Mouse (Mus musculus) midbrain, postnatal 0 days (tissue): ENCODE measurements around the gene Tmem129. TPM values are rescaled to one million over a fixed set of nuclear protein-coding genes. Genes with fewer than 3 reads are reported as not detected.
A peak's percentile ranks its signal among the peaks of the same experiment; 100 is the strongest.

ENCODE experiments used
- ATAC-seq: fragments of 200-750 bp; cut with Nextera tagmentation; 2 replicates; pipeline ENCODE4 v1.8.0; 2017; ENCODE audit warnings: moderate number of reproducible peaks, mild to moderate bottlenecking, moderate TSS enrichment, moderate library complexity; ENCODE audit not compliant: low FRiP score
- DNase-seq: peaks from one replicate; pipeline ENCODE4 v3.0.0-alpha.2; 2015; ENCODE audit warnings: low spot score
- H3K27ac ChIP-seq: fragments of 300-500 bp; sonication (generic); 2 replicates; pipeline ENCODE4 v1.5.1; 2014; ENCODE audit warnings: low read depth, mild to moderate bottlenecking, low read length, mixed read lengths
- H3K27me3 ChIP-seq: fragments of 300-500 bp; sonication (generic); 2 replicates; pipeline ENCODE4 v1.6.1; 2014; ENCODE audit warnings: low read length, control low read depth, mixed read lengths; ENCODE audit not compliant: insufficient read depth
- H3K36me3 ChIP-seq: fragments of 300-500 bp; sonication (generic); 2 replicates; pipeline ENCODE4 v1.6.1; 2014; ENCODE audit warnings: low read length, control low read depth, mixed read lengths; ENCODE audit not compliant: insufficient read depth
- H3K4me1 ChIP-seq: fragments of 300-500 bp; sonication (generic); 2 replicates; pipeline ENCODE4 v1.6.1; 2014; ENCODE audit warnings: mild to moderate bottlenecking, control low read depth, antibody characterized with exemption, low read length, mixed read lengths; ENCODE audit not compliant: insufficient read depth
- H3K4me2 ChIP-seq: fragments of 300-500 bp; sonication (generic); 2 replicates; pipeline ENCODE4 v1.6.1; 2014; ENCODE audit warnings: low read depth, mild to moderate bottlenecking, low read length, mixed read lengths; ENCODE audit not compliant: poor library complexity, severe bottlenecking
- H3K4me3 ChIP-seq: fragments of 300-500 bp; sonication (generic); 2 replicates; pipeline ENCODE4 v1.5.1; 2014; ENCODE audit warnings: low read depth, mild to moderate bottlenecking, low read length, moderate library complexity
- H3K9ac ChIP-seq: fragments of 300-500 bp; sonication (generic); replicated peaks from 2 replicates; pipeline ENCODE4 v1.6.1; 2014; ENCODE audit warnings: mild to moderate bottlenecking, low read length, moderate library complexity, mixed read lengths; ENCODE audit not compliant: poor library complexity, severe bottlenecking
- H3K9me3 ChIP-seq: fragments of 300-500 bp; sonication (generic); 2 replicates; pipeline ENCODE4 v1.6.1; 2016; ENCODE audit warnings: low read length, control low read depth
- CTCF ChIP-seq: IDR thresholded peaks from 2 replicates; pipeline ENCODE4 v1.5.1; 2016; ENCODE audit warnings: antibody characterized with exemption, mild to moderate bottlenecking
- WGBS: fragments of 180-500 bp; shearing (Covaris S2); extraction: QIAGEN DNeasy Blood & Tissue Kit; methylation state at CpG from one replicate; pipeline ENCODE4 v1.1.7; 2014; 5-methylcytosine and 5-hydroxymethylcytosine counted together
- polyA plus RNA-seq: library from polyadenylated mRNA; unstranded; fragments of >200 nt; fragmentation: Nextera tagmentation; extraction: Ambion mirVana; gene quantifications from 2 replicates; pipeline ENCODE4 v1.2.1, GENCODE M21; 2015
- total RNA-seq: library from RNA; depleted of rRNA; stranded (reverse); fragments of >200 nt; gene quantifications from 2 replicates; pipeline ENCODE4 v1.2.3, GENCODE M21; 2014

Tmem129 gene
- total and polyA plus RNA-seq, 2 experiments from 2014 or later = 17.3 to 26.0 TPM

GRCm38 (mm10) chr5:33674439-33674838 lies 16.2 kb upstream of the Tmem129 start:
- Histone ChIP-seq H3K27me3 (no peaks in the 10 kb centered on the region), H3K27ac (no peak overlapping the region), H3K4me3 (no peak overlapping the region), H3K9me3 (no peaks in the 10 kb centered on the region), H3K9ac (no peak overlapping the region), H3K4me2 (no peak overlapping the region), H3K36me3 (no peaks in the 10 kb centered on the region; the same call in 1 of the 2 replicates), H3K4me1 (no peaks in the 10 kb centered on the region)
- 59% methylated on average over 3 of the region's 3 CpGs for WGBS
- DNase-seq (peak; percentile 83), ATAC-seq (peak; percentile 87)
- no peak for TF ChIP-seq CTCF

DNA sequence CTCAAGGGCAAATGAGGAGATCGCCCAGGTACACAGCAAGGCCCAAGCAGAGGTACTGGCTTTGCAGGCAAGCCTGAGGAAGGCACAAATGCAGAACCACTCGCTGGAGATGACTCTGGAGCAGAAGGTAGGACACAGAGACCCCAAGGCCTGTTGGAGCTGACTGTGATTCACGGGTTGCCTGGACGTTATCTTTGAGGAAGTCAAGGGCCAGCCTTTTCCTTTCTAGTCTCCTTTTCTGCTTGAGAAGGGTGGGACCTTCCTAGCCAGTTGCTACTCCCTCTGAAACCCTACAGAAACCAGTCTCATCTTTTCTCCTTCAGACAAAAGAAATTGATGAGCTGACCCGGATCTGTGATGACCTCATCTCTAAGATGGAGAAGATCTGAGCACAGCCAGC lies 13.4 kb upstream of the Tmem129 start:
- no peaks in the 10 kb centered on the region for H3K27me3 ChIP-seq
- no peak for ATAC-seq
- no peak for TF ChIP-seq CTCF
- peaks cover 3% of the 10 kb centered on the region for H3K36me3 ChIP-seq
- H3K27ac ChIP-seq = no peak overlapping the region
- DNase-seq = no peak
- H3K4me1 ChIP-seq = no peaks in the 10 kb centered on the region
- no peak overlapping the region for H3K4me3 ChIP-seq
- H3K9ac ChIP-seq = no peak overlapping the region
- no peaks in the 10 kb centered on the region for H3K9me3 ChIP-seq
- no peak overlapping the region for H3K4me2 ChIP-seq
- 86% methylated on average over 5 of the region's 5 CpGs for WGBS

- no peak overlapping the region for H3K4me2 ChIP-seq
- H3K9me3 ChIP-seq = no peaks in the 10 kb centered on the region
- ATAC-seq = no peak
- H3K4me3 ChIP-seq = no peak overlapping the region
- peak; percentile 65 for TF ChIP-seq CTCF
- peak; percentile 62 for DNase-seq
- no peak overlapping the region for H3K27ac ChIP-seq
- H3K9ac ChIP-seq = no peak overlapping the region
- peaks cover 3% of the 10 kb centered on the region for H3K36me3 ChIP-seq
- no peaks in the 10 kb centered on the region for H3K4me1 ChIP-seq
- no peaks in the 10 kb centered on the region for H3K27me3 ChIP-seq
Measured at GRCm38 (mm10) chr5:33668223-33668622, 10.0 kb upstream of the Tmem129 start.

DNA sequence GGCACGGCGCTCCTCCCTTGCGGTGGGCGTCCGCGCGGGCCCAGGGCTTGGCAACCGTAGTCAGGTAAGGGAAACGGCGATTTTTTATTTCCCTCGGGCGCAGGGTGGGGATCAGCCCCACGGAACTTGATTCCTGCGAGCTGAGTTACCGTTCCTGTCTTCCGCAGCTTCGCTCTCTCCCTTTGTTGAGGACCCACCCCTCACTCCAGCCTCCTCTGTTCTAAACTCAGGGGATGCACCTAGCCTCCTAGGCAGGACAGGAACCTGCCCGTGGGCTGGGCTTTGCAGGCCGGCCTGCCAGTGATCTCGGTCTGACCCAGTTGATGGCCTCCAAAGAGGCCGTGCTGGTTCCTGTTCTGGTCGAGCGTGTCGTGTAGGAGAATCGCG lies 441 bp upstream of the Tmem129 start:
- peaks cover 3% of the 10 kb centered on the region for H3K36me3 ChIP-seq
- H3K27ac ChIP-seq = no peak overlapping the region
- peaks cover 10% of the 10 kb centered on the region for H3K4me1 ChIP-seq
- peak overlapping the region; percentile 71 for H3K4me3 ChIP-seq
- WGBS = under 1% methylated on average over 26 of the region's 26 CpGs
- TF ChIP-seq CTCF = no peak
- ATAC-seq (no peak), DNase-seq (no peak)
- no peaks in the 10 kb centered on the region for H3K9me3 ChIP-seq
- peak overlapping the region; percentile 71; the same call in 1 of the 2 replicates for H3K9ac ChIP-seq
- peak overlapping the region; percentile 80 for H3K4me2 ChIP-seq
- H3K27me3 ChIP-seq = no peaks in the 10 kb centered on the region

DNA sequence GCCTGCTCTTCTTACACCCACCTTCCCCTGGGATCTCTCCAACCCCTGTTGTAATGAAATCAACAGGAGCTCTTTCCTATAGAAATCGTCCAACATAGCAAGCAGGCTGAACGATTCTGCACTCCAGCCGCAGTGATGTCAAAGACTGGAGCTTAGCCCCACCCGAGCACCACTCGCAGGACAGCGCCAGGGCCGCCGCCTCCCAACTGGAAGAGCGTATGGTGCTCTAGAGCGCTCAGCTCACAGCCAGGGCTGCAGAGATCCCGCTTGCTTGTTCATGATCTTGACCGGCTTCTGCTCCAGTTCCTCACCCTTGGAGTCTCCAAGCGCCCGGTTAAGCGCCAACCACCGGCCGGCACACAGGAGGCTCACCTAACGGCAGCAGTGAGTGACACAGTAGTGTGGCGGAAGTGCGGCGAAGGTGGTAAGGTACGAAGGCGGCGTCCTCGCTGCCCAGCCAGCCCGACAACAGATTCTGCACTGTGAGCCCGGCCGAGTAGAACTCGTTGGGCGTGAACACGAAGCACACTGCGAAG lies 897 bp downstream of the Tmem129 start:
- ATAC-seq (peak; percentile 15; the same call in 1 of the 2 replicates), DNase-seq (no peak)
- no peaks in the 10 kb centered on the region for H3K27me3 ChIP-seq
- peaks cover 10% of the 10 kb centered on the region for H3K4me1 ChIP-seq
- no peak for TF ChIP-seq CTCF
- H3K36me3 ChIP-seq = peaks cover 3% of the 10 kb centered on the region
- peak overlapping the region; percentile 71 for H3K4me3 ChIP-seq
- peak overlapping the region; percentile 97 for H3K27ac ChIP-seq
- no peaks in the 10 kb centered on the region for H3K9me3 ChIP-seq
- H3K9ac ChIP-seq = peak overlapping the region; percentile 71
- under 1% methylated on average over 32 of the region's 32 CpGs for WGBS
- peak overlapping the region; percentile 83 for H3K4me2 ChIP-seq

- DNase-seq (no peak), ATAC-seq (no peak)
- 41% methylated on average over 1 of the region's 1 CpGs for WGBS
- H3K27ac ChIP-seq = peak overlapping the region; percentile 97
- peak overlapping the region; percentile 71 for H3K9ac ChIP-seq
- H3K4me3 ChIP-seq = peak overlapping the region; percentile 71
- peaks cover 10% of the 10 kb centered on the region for H3K4me1 ChIP-seq
- peak overlapping the region; percentile 83 for H3K4me2 ChIP-seq
- no peak for TF ChIP-seq CTCF
- no peaks in the 10 kb centered on the region for H3K9me3 ChIP-seq
- H3K27me3 ChIP-seq = no peaks in the 10 kb centered on the region
- H3K36me3 ChIP-seq = peaks cover 3% of the 10 kb centered on the region
Measured at GRCm38 (mm10) chr5:33656739-33657138, 1.5 kb downstream of the Tmem129 start.
